Mouse (Mus musculus): ENCODE results near the gene Tceanc2. TPM values are rescaled to one million over a fixed set of nuclear protein-coding genes. Genes with fewer than 3 reads are reported as not detected.
A peak's percentile ranks its signal among the peaks of the same experiment; 100 is the strongest.

Tceanc2 gene
- total RNA-seq (2014; rRNA removed) (8.1 and 12.1 TPM in 2 replicates), polyA plus RNA-seq (2015; fragmentation: Nextera tagmentation; extraction: Ambion mirVana) (21.3 and 33.4 TPM in 2 replicates)

DNA sequence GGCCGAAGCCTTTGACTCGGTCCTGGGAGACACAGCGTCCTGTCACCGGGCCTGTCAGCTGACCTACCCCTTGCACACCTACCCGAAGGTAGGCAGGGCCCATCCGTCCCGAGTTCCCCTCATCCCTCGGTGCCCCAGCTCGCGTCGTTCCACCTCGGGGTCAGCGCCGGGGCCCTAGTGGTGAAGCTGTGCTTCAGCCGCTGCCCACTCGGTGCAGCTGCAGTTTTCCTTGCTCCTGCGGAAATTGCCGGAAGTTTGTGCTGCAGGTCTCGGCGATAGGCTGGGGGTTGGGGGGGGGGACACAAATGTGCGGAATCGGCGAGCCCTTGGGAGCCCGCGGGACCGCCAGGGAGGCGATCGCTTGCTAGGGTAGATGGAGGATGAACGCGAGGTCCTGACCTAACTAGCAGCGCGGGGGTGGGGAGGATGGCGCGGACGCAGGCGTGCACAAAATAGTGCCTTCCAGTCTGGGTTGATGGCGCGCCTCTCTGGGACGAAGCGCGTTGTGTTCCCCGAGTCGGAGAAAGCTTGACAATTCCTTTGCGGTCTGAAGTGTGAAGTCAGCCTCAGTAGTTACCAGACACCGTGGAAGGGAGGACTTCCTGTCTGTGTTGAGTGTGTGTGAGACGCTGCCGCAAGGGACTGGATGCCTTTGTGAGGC, at the start of gene Tceanc2:
TSS of gene Tceanc2 (minus strand) at position 287 of the 661 bp plus-strand sequence.
- 1% methylated on average over 46 of the region's 47 CpGs for WGBS
- ATAC-seq (ENCODE audit: low FRiP score), result peak; percentile 73; the same call in 1 of the 2 replicates
- H3K9me3 ChIP-seq (ENCODE audit: low read length), result no peaks in the 10 kb centered on the region
- H3K9ac ChIP-seq (replicated peaks; ENCODE audit: low read length, poor library complexity, severe bottlenecking), result peak within 1 kb of the TSS; percentile 80
- peaks cover 3% of the 10 kb centered on the region; the same call in 1 of the 2 replicates for H3K36me3 ChIP-seq (ENCODE audit: insufficient read depth, low read length)
- H3K27ac ChIP-seq (ENCODE audit: low read depth, low read length), result peak within 1 kb of the TSS; percentile 96
- peaks cover 7% of the 10 kb centered on the region; the same call in 1 of the 2 replicates for H3K4me1 ChIP-seq (ENCODE audit: insufficient read depth, low read length)
- peak; percentile 36 for DNase-seq (ENCODE audit: low spot score)
- peak within 1 kb of the TSS; percentile 95 for H3K4me3 ChIP-seq (ENCODE audit: low read depth, low read length)
- H3K27me3 ChIP-seq (ENCODE audit: insufficient read depth, low read length), result no peaks in the 10 kb centered on the region
- peak within 1 kb of the TSS; percentile 53 for H3K4me2 ChIP-seq (ENCODE audit: low read depth, low read length, poor library complexity, severe bottlenecking)
- peak; percentile 46 for TF ChIP-seq CTCF (IDR thresholded peaks at IDR 0.05)

DNA sequence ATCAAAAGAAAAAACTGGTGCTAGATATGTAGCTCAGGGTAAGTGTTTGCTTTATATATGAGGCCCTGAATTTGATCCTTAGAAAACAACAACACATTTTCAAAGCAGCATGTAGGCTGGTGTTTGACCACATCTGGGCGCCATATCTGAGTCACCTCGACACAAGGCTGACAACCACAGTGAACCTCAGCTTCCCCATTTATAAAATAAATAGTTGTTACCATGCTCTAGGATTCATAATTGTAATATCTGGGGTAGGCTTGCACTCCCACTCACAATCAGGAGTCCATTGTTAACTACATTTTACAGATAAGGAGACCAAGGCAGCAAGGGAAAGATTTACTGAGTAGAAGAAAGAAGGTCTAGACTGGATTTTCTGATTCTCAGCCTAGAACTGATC, 47.4 kb upstream of the Tceanc2 start:
- WGBS, result 89% methylated on average over 2 of the region's 2 CpGs
- DNase-seq (ENCODE audit: low spot score) (no peak), ATAC-seq (ENCODE audit: low FRiP score) (no peak)
- H3K4me2 ChIP-seq (ENCODE audit: low read depth, low read length, poor library complexity, severe bottlenecking), result no peak overlapping the region
- H3K27ac ChIP-seq (ENCODE audit: low read depth, low read length), result no peak overlapping the region
- H3K9ac ChIP-seq (replicated peaks; ENCODE audit: low read length, poor library complexity, severe bottlenecking), result no peak overlapping the region
- H3K9me3 ChIP-seq (ENCODE audit: low read length), result no peaks in the 10 kb centered on the region
- no peaks in the 10 kb centered on the region for H3K4me1 ChIP-seq (ENCODE audit: insufficient read depth, low read length)
- no peaks in the 10 kb centered on the region for H3K27me3 ChIP-seq (ENCODE audit: insufficient read depth, low read length)
- H3K36me3 ChIP-seq (ENCODE audit: insufficient read depth, low read length), result 0 out of 2 replicates have a peak, but pooled peaks cover under 1% of the 10 kb centered on the region
- no peak for TF ChIP-seq CTCF (IDR thresholded peaks at IDR 0.05)
- no peak overlapping the region for H3K4me3 ChIP-seq (ENCODE audit: low read depth, low read length)

DNA sequence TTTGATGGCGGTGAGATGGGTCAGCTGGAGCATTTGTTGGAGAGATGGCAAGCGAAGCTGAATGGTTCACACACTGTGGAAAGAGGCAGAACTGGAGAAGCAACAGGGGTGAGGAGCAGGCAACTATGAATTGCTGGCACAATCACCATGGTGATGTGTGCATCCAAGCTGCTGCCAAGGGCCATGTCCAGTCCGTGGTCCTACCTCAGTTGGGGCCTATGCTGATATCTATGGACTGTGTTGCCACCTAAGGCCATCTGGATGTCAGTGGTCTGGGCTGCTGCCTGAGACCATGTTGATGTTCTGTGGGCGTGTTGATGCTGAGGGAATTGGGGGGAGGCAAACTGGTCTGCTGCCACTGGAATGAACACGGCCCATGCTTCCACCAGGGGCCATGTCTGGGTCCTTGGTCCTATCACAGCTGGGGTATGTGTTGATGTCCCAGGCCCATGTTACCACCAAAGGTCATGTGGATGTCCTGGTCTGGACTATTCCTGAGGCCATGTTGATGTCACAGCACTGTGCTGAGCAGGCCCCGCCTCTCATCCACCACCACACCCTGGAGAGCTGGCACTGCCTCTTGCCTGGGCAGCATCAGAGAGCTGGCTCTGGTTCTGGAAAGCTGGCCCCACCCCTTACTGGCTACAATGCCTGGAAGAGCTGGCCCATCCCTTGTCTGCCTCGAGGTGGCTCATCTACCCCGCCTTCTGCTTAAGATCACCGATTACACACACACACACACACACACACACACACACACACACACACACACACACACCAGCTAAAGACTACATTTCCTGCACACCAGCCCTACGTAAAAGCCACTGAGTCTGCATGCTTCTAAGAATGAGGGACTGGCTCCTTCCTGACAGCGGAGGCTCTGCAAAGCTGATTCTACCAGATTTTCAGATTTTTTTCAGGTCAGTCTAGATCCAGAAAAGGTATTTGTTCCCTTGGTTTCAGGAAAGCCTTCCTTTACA, 44.6 kb upstream of the Tceanc2 start:
- Histone ChIP-seq H3K4me2 (ENCODE audit: low read depth, low read length, poor library complexity, severe bottlenecking) (no peak overlapping the region), H3K27ac (ENCODE audit: low read depth, low read length) (no peak overlapping the region), H3K9me3 (ENCODE audit: low read length) (no peaks in the 10 kb centered on the region), H3K9ac (replicated peaks; ENCODE audit: low read length, poor library complexity, severe bottlenecking) (no peak overlapping the region), H3K36me3 (ENCODE audit: insufficient read depth, low read length) (no peaks in the 10 kb centered on the region), H3K4me3 (ENCODE audit: low read depth, low read length) (no peak overlapping the region), H3K4me1 (ENCODE audit: insufficient read depth, low read length) (no peaks in the 10 kb centered on the region), H3K27me3 (ENCODE audit: insufficient read depth, low read length) (no peaks in the 10 kb centered on the region)
- DNase-seq (ENCODE audit: low spot score), result peak; percentile 58
- 84% methylated on average over 11 of the region's 11 CpGs for WGBS
- TF ChIP-seq CTCF (IDR thresholded peaks at IDR 0.05), result no peak
- no peak; the same call in 1 of the 2 replicates for ATAC-seq (ENCODE audit: low FRiP score)

DNA sequence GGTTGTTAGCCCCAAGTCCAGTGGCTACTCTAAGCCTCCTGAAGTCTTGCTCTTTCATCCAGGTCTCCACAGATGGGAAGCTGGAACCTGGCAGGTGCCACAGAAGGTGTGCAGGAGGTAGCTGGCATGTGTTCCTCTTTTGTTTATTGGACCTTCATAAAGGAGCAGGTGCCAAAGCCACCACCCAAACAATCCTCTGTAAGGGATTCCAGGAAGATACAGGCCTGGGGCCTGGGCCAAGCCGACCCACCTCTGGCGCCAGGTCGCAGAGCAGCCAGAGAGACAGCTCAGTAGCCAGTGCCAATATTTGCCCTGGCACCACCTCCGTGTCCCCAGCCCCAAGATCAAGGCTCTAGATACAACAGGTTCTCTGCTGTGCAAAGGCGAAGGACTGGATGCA, 42.6 kb upstream of the Tceanc2 start:
- Histone ChIP-seq H3K4me1 (ENCODE audit: insufficient read depth, low read length) (no peaks in the 10 kb centered on the region), H3K9ac (replicated peaks; ENCODE audit: low read length, poor library complexity, severe bottlenecking) (no peak overlapping the region), H3K4me3 (ENCODE audit: low read depth, low read length) (no peak overlapping the region), H3K4me2 (ENCODE audit: low read depth, low read length, poor library complexity, severe bottlenecking) (no peak overlapping the region), H3K27me3 (ENCODE audit: insufficient read depth, low read length) (no peaks in the 10 kb centered on the region), H3K36me3 (ENCODE audit: insufficient read depth, low read length) (no peaks in the 10 kb centered on the region), H3K9me3 (ENCODE audit: low read length) (no peaks in the 10 kb centered on the region), H3K27ac (ENCODE audit: low read depth, low read length) (no peak overlapping the region)
- 90% methylated on average over 5 of the region's 5 CpGs for WGBS
- TF ChIP-seq CTCF (IDR thresholded peaks at IDR 0.05), result no peak
- DNase-seq (ENCODE audit: low spot score) (no peak), ATAC-seq (ENCODE audit: low FRiP score) (no peak)

DNA sequence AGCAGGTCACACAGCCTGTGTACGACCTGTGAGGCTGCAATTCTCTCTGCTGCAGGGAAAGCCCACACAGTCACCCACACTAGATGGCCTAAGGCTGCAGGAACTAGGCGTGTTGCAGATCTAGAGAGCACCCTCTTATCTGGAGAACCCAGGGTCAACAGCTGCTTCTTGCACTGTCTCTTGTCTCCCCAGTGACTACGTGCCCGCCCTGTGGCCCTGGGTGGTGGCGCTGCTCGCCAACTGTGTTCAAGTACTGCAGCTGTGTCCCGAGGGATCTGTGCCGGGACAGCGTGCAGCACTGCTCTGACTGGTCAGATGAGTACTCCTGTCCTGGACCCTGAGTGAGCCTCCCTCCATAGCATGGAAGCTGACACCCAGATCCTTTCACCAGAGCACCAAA, 38.7 kb upstream of the Tceanc2 start:
- WGBS, result 86% methylated on average over 9 of the region's 9 CpGs
- Histone ChIP-seq H3K9me3 (ENCODE audit: low read length) (no peaks in the 10 kb centered on the region), H3K9ac (replicated peaks; ENCODE audit: low read length, poor library complexity, severe bottlenecking) (no peak overlapping the region), H3K36me3 (ENCODE audit: insufficient read depth, low read length) (no peaks in the 10 kb centered on the region), H3K27ac (ENCODE audit: low read depth, low read length) (no peak overlapping the region), H3K4me1 (ENCODE audit: insufficient read depth, low read length) (no peaks in the 10 kb centered on the region), H3K27me3 (ENCODE audit: insufficient read depth, low read length) (no peaks in the 10 kb centered on the region), H3K4me2 (ENCODE audit: low read depth, low read length, poor library complexity, severe bottlenecking) (no peak overlapping the region), H3K4me3 (ENCODE audit: low read depth, low read length) (no peak overlapping the region)
- ATAC-seq (ENCODE audit: low FRiP score) (no peak), DNase-seq (ENCODE audit: low spot score) (no peak)
- no peak for TF ChIP-seq CTCF (IDR thresholded peaks at IDR 0.05)

Data from midbrain, postnatal 0 days (tissue).